Mouse (Mus musculus) kidney, embryonic 15.5 days (tissue): ENCODE data around the gene Twnk. TPM values are rescaled to one million over a fixed set of nuclear protein-coding genes. Genes with fewer than 3 reads are reported as not detected.

Experiments used
- ATAC-seq: fragments of 200-750 bp; cut with Nextera tagmentation; replicated peaks from 2 replicates; pipeline ENCODE4 v1.8.0; 2017; ENCODE audit warnings: moderate TSS enrichment; ENCODE audit not compliant: low FRiP score
- H3K27ac ChIP-seq: fragments of 300-500 bp; sonication (generic); 2 replicates; pipeline ENCODE4 v1.5.1; 2015; ENCODE audit warnings: mild to moderate bottlenecking, inconsistent platforms
- H3K27me3 ChIP-seq: fragments of 300-500 bp; sonication (generic); 2 replicates; pipeline ENCODE4 v1.6.1; 2015; ENCODE audit warnings: inconsistent platforms
- H3K36me3 ChIP-seq: fragments of 300-500 bp; sonication (generic); 2 replicates; pipeline ENCODE4 v1.6.1; 2015; ENCODE audit warnings: inconsistent platforms
- H3K4me1 ChIP-seq: fragments of 300-500 bp; sonication (generic); 2 replicates; pipeline ENCODE4 v1.6.1; 2015; ENCODE audit warnings: inconsistent platforms
- H3K4me2 ChIP-seq: fragments of 300-500 bp; sonication (generic); 2 replicates; pipeline ENCODE4 v1.6.1; 2015; ENCODE audit warnings: moderate library complexity, mild to moderate bottlenecking, inconsistent platforms
- H3K4me3 ChIP-seq: fragments of 300-500 bp; sonication (generic); replicated peaks from 2 replicates; pipeline ENCODE4 v1.5.1; 2015; ENCODE audit warnings: mild to moderate bottlenecking, inconsistent platforms
- H3K9ac ChIP-seq: fragments of 300-500 bp; sonication (generic); 2 replicates; pipeline ENCODE4 v1.6.1; 2015; ENCODE audit warnings: mild to moderate bottlenecking, inconsistent platforms
- H3K9me3 ChIP-seq: fragments of 300-500 bp; sonication (generic); replicated peaks from 2 replicates; pipeline ENCODE4 v1.6.1; 2016; ENCODE audit warnings: inconsistent platforms
- WGBS: fragments of 180-500 bp; shearing (Covaris S2); methylation state at CpG from one replicate; pipeline ENCODE4 v1.1.7; 2015; ENCODE audit warnings: mixed read lengths; 5-methylcytosine and 5-hydroxymethylcytosine counted together
- polyA plus RNA-seq: library from polyadenylated mRNA; unstranded; fragments of >200 nt; fragmentation: Nextera tagmentation; extraction: Ambion mirVana; gene quantifications from 2 replicates; pipeline ENCODE4 v1.2.1, GENCODE M21; 2015

The Twnk gene
- polyA plus RNA-seq, 1 experiment from 2014 or later: 29.7 TPM

DNA sequence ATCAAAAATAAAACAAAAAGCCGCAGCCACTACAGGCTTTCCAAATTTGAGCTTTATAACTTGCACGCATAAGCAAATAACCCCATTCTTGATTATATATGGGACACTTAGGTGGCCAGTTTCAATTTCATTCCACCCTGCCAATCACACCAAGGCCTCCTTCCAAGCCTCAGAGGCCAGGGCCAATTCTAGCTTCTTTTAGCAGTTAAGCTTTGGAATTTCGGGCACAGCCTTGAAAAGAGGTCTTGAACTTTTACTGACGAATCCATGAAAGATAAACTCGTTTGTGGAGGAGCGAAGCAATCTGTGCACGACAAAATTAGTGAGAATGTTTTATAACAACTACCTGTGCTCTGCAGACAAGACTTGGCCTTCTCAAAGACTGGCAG lies 52.3 kb downstream of the Twnk start:
- H3K27me3 ChIP-seq: no peaks in the 10 kb centered on the region
- peaks cover 10% of the 10 kb centered on the region; the same call in 1 of the 2 replicates for H3K36me3 ChIP-seq
- H3K27ac ChIP-seq: peak overlapping the region; percentile 98
- peak overlapping the region; percentile 62 for H3K9ac ChIP-seq
- H3K4me1 ChIP-seq: peaks cover 39% of the 10 kb centered on the region
- ATAC-seq: no peak
- H3K4me2 ChIP-seq: peak overlapping the region; percentile 65
- no peaks in the 10 kb centered on the region for H3K9me3 ChIP-seq
- 40% methylated on average over 7 of the region's 7 CpGs for WGBS
- peak overlapping the region; percentile 59 for H3K4me3 ChIP-seq

DNA sequence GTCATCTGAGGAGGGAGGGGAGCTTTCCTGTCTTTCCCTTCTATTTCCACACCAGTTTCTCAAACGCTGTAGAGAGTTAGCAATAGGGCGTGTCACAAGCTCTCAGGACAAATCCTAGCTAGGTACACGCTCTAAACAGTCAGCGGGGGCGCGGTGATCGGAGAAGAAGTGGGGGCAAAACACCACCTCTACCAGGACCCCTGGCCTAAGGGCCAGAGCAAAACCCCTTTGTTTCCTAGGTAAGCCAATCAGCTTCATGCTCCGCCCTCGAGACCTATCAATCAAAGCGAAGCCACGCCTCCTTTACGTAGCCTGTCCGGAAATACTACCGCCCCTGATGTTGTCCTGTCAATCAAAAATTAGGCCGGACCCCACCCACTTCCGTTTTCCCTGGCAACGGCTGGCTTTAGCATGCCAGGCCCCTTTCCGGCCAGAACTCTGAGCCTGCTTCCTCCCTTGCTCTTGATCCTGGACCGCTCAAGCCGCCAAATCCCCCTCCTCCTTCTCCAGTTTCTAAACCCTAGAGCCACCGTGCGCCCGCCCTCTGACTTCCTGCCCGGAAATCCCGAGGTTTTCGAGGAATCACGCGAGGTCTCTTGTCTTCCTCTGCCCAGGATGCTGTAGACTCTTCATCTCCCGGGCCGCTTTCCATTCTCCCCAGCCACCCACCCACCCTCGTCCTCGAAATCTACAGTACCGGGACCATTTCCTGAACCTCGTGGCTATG lies 52.8 kb downstream of the Twnk start:
- ATAC-seq: peak; percentile 93
- H3K9me3 ChIP-seq: no peaks in the 10 kb centered on the region
- under 1% methylated on average over 34 of the region's 34 CpGs for WGBS

DNA sequence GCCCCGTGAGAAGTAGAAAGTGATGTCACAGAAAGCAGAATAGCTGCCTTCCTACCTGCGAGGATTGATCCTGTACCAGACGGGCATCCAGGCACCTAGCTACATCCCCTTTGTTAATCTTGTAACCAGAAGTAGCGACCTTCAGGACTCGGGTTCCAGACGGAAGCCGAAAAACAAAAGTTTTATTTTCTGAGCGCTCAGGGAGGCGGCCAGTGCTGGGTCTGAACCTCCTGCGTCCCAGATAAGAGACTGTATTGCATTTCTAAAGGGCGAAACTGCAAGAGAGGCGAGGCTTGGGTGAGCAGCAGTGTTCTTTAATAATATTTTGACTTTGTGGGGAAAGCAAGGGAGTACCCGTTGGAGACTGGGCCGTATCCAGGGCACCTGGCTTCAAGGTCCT lies 53.4 kb downstream of the Twnk start:
- ATAC-seq: no peak
- H3K9me3 ChIP-seq: no peaks in the 10 kb centered on the region
- peaks cover 3% of the 10 kb centered on the region for H3K27me3 ChIP-seq
- peaks cover 34% of the 10 kb centered on the region for H3K4me1 ChIP-seq
- H3K27ac ChIP-seq: peak overlapping the region; percentile 98
- peak overlapping the region; percentile 83 for H3K9ac ChIP-seq
- peak overlapping the region; percentile 59 for H3K4me3 ChIP-seq
- WGBS: 1% methylated on average over 14 of the region's 14 CpGs
- peak overlapping the region; percentile 65 for H3K4me2 ChIP-seq
- no peaks in the 10 kb centered on the region for H3K36me3 ChIP-seq

More for the DNA sequence above, 52.8 kb downstream of the Twnk start:
- Histone ChIP-seq H3K27ac (peak overlapping the region; percentile 98), H3K36me3 (peaks cover 4% of the 10 kb centered on the region; the same call in 1 of the 2 replicates), H3K4me3 (peak overlapping the region; percentile 59), H3K9ac (peak overlapping the region; percentile 83), H3K27me3 (no peaks in the 10 kb centered on the region), H3K4me2 (peak overlapping the region; percentile 65), H3K4me1 (peaks cover 34% of the 10 kb centered on the region)

Other genes starting within 250 kb of the Twnk start
- gene Pax2, start 249.6 kb upstream of the Twnk start, polyA plus RNA-seq: 34.6 and 36.9 TPM in 2 replicates
- gene Slf2, start 74.5 kb upstream of the Twnk start, polyA plus RNA-seq: 40.5 and 40.6 TPM in 2 replicates
- 5.3 and 6.5 TPM in 2 replicates for gene Sema4g, start 16.6 kb upstream of the Twnk start, polyA plus RNA-seq
- 71.9 and 73.5 TPM in 2 replicates for gene Mrpl43, start 779 bp downstream of the Twnk start, polyA plus RNA-seq
- 66.6 and 72.8 TPM in 2 replicates for gene Lzts2, start 8.8 kb downstream of the Twnk start, polyA plus RNA-seq
- 0.78 and 1.1 TPM in 2 replicates for gene Pdzd7, start 40.1 kb downstream of the Twnk start, polyA plus RNA-seq
- gene Sfxn3, start 41.8 kb downstream of the Twnk start, polyA plus RNA-seq: 20.2 and 24.4 TPM in 2 replicates
- gene Kazald1, start 69.6 kb downstream of the Twnk start, polyA plus RNA-seq: 13.3 and 20.2 TPM in 2 replicates
- not detected in 2 replicates for gene Tlx1, start 145.0 kb downstream of the Twnk start, polyA plus RNA-seq
- 0.06 and 0.14 TPM in 2 replicates for gene Lbx1, start 230.1 kb downstream of the Twnk start, polyA plus RNA-seq